Mouse (Mus musculus): Measurements from ENCODE around the gene Sugp2.

DNA sequence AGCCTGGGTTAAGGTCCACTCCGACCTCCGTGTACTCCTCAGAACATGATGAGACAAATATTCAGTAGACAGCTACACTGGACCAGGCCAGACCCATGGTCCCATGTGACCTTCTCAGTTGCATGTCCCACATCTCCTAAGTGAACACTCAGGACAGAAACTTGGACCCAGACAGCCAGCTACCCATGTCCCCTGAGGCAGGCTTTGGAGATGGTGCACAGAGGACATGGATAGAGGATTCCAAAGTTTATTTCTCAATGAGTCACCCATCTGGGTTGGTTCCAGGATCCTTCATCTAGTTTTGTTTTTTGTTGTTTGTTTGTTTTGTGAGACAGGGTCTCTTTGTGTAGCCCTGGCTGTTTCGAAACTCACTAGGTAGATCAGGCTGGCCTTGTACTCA lies 13.1 kb upstream of the Sugp2 start:
- TF ChIP-seq CTCF (IDR thresholded peaks at IDR 0.05; ENCODE audit: control insufficient read depth, insufficient read depth, insufficient replicate concordance, low read depth, low read length) (no peak), POLR2A (IDR thresholded peaks at IDR 0.05; ENCODE audit: control insufficient read depth, low read depth, low read length) (no peak)

All from testis, adult 2 months (tissue).